Mouse (Mus musculus) c-Kit-positive CD71-positive TER-119-positive erythroid progenitor cells, embryonic 14.5 days (primary cell): ENCODE data around the gene Scg2.

Source experiments
- DNase-seq: peaks from one replicate; pipeline ENCODE4 v3.0.0-alpha.2; 2013; ENCODE audit warnings: low spot score

The Scg2 gene

DNA sequence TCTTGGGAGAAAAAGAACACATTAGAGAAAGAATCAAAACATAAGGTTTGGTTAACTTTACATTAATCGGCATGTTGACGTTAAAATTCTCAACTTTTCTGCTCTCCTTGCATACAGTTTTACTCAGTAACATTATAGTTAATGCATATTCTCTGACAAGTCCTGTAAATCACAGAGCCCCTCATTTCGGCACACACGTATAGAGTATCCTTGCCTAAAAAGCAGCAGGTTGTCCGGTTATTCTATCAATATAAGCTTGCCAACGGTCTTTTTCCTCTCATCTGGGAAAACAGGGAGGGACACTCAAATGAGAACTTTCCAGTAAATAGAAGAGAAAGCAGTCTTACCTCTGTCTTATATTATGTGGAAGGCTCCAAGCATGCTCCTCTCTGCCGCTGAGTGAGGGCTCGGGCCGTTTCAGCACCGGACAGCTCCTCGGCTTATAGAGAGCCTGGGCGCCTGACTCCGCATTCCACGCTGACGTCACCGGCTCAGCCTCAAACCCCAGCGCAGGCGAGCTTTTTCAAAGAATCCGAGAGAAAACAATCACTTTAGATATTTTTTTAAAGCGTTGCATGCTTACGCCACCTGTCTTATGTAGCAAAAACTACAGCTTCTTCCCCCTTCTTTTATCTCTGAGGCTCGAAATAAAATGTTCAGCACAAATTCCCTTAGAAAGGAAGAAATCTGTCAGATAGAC, at the start of gene Scg2:
Gene Scg2, minus strand, starts transcription at position 512 of the 700 bp plus-strand sequence.
- DNase-seq = peak; percentile 8

DNA sequence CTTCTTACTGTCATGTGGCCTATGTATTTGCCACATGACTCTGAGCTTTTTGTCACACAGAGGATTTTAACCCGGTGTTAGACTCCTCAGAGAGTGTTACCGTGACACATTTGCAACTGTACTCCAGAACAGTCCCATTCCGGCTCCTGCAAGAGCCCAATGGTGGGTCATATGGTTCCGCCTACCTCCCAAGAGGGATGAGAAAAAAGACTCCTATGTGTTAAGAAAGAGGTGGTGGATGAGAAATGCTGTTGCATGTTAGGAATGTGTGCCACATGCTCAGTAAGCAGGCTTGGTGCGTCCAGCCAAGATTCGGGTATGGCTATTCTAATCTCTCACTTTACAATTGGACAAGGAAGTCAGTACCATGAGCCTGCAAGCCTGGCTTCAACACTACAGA, 45.6 kb upstream of the Scg2 start:
- DNase-seq = no peak

DNA sequence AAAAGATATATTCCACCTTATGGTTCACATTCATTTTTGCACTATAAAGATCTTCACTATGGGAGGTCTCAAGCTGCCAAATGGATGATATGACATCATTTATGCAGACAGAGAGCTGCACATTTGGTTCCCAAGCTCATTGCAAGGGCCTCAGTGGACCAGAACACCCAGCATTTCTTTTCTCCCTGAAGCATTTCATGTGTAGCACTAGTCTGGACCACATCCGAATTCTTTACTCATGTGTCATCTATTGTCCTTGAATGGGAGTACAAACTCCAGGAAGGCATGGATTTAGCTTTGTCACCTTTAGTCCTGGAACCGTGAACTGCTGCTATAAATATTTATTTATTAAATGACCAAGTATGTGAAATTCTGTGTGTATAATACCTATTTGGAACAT, 30.9 kb upstream of the Scg2 start:
- DNase-seq = no peak

DNA sequence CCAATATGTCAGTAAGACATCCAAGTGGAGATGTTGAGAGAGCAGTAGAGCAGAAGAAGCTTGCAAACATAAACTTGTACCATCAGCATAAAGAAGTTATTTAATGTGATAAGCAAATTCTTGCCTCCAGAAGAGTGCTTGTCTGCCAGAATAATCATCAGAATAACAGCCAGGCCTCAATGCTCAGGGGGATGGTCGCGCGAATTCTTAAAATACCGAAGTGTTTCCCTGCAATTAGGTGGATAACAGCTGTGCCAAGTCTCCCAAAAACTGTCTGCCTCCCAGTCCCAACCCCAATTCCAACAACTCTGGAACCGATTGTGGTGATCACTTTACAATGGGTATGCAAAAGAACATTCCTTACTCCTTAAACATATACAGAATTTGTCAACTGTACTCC, 30.0 kb upstream of the Scg2 start:
- DNase-seq = no peak

DNA sequence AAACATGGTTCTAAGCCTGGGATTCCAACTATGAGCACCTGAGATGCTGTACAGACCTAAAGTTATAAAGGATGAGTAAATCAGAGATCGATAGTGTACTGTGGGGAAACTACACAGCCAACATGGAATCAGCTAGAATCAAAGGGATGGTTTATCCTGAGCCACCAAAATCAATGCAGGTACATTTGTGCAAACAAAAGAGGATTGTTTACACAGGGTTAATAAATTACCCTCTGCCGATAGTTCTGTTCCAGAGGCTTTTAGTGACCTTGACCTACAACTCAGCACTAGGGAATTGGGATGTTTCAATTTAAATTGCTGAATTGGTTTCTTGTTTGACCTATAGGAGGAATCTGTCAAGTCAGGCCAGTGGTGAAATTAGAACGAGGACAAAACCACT, 26.7 kb upstream of the Scg2 start:
- no peak for DNase-seq

DNA sequence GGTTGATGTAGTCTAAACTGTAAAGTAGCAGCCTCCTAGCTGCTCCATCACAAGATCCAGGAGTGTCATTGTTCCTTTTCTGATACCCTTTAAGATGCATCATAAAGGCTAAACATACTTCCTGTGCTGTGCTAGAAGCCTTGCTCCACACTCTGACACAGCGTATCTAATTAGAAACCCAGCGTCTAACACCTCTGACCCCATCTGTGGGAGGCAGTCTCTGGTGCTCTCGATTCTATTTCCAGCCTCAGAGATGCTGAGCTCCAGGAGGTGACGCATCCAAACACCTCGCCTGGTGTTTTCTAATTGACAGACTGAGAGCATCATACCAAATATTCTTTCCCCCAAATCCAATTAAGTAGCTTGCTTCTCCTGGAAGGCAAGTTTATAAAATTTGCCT, 18.6 kb upstream of the Scg2 start:
- no peak for DNase-seq

DNA sequence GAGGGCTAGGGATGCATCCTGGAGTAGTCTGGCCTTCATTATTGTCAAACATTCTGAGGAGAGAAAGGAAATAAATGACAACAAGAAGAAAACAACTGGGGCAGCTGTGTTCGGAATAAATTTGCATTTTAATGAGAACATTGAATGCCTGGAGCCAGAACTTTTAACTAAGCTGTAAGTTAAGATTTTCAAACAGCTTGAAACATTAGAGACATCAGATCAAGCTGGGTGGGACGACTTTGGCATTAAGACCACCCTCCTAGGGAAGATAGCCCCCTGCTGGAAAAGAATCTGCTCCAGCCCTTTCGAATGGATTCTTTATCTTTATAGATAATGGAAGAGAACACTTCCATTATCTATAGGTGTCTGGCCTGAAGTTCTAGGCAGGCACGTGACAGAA, 14.2 kb upstream of the Scg2 start:
- no peak for DNase-seq

DNA sequence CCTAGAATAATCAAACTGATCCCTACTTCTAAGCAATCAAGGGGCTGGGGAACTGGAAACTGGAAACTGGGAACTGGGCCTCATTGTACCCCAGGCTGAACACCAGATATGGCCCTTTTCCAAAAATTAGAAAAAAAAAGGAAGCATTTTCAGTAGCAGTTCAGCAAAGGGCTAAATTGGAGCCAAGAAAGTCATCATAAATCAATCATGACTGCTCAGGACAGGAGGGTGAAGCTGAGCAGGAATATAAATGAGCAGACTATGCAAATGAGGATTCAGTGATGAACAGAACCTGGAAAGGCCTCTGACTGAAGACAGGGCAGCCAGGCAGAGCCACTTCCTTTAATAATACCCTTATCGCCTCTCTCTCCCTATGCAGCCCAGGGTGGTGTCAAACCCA, 12.4 kb upstream of the Scg2 start:
- DNase-seq = no peak

DNA sequence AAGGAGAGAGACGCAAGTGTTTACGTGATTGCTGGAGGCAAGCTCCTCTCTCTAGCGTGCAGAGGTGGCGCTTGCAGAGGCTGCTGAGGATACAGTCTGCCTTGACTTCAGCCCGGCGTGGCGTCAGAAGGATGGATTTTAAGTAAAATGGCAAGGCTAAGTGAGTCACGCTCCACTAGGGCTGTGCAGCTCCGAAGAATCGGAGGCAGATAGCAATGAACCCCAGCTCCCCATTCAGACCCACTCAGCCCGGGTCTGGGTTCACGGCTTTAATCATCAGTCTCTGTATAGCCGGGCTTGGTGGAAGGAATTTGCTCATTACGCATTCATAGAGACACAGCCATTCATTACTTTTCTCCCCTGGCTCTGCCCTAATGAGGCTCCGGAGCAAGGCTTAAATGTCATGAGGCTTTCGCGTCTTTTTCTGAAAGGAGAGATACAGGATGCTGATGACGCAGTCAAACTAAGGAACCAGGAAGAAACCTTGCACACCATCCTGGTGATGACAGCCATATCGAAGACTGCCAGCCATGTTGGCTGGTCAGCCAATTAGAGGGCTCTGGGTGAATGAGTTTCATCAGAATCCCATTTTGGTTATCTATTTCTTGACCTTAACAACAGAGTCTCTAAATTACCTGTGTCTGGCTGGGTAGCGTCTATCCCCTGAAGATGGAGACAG, 10.6 kb upstream of the Scg2 start:
- no peak for DNase-seq

DNA sequence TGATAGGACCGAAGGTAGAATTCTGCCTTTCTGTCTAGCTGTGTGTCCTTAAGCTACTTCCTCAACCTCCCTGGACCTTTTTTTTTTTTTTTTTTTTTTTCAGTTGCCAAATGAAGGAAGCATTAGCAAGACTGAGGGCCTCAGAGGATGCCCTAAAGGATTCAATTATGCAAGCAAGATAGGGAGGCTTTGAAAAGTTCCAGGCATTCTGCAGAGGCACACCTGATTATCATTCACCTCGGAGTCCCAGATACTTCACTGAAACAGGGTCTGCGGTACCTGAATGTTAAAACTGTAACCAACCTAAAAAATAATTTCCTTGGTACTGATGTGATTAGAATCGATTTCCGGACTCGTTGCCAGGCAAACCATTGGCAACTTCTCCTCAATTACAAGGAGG, 10.0 kb upstream of the Scg2 start:
- DNase-seq = no peak

DNA sequence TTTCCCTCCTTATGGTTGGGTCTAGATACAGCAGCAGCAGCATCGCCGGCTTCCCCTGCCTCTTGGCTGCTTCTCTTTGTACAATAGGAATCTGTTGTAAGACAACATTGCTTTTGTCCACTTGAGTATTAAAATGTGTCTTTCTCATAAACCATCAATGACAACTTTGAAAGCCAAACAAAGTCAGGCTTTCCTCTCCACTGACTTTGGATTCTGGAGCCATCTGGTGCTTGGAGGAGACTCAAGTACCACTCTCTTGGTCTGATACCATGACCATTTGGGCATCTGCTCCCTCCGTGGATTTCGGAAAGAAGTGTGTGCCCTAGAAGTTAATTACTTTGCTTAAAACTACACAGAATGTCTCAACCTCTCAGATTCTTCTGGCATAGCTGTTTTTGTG, 5.7 kb upstream of the Scg2 start:
- no peak for DNase-seq

DNA sequence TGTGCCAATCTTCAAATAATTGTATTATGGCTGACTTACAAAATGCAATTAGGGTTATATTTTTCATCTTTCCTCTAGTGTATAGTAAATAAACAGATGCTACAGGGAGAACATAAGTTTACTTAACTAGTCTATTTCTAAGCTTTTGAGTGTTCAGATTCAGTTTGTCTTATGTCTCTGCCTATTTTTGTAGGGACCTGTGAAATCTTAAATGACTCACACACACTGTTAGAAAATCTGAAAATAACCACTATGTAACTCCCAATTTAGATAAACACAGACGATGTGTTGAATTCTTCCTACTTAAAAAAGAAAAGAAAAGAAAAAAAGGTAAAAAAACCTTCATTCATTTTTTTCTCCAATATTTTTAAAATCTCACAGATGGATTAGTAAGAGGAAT, 2.2 kb downstream of the Scg2 start:
- no peak for DNase-seq

DNA sequence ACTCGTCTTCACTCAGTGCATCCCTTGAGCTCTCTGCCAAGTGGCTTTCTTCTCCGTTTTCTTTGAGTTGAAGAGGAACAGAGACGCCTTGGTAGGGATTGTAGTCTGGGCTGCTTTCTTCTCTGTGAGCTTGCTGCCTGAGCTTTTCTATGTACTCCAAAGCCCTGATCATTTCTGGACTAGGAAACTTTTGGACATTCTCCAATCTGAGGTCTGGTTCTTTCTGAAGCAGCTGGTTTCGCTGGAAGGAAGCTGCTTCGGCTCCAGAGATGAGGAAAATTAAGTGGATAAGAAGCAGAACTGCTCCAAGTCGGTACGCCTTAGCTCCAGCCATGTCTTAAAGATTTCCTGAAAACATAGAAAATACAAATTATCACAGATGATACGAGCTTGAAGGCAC, 3.2 kb downstream of the Scg2 start:
- DNase-seq = no peak

DNA sequence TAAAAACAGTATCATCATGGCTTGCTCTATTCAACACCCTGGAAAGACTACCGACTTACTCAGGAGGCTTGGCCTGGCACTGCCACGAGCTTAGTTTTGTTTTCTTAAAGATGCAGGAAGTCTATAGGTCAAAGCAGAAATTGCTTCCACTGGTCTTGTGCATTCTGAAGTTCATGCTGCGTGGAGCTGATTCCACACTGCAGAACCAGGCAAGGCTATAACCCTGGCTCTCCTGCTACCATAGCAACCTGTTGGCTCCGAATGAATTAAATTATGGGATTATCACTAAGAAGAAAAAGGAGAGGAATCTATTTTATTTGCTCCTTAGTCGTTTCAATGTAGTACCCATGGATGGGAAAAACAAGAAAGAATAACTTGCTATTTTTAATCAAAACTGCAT, 10.9 kb downstream of the Scg2 start:
- no peak for DNase-seq

DNA sequence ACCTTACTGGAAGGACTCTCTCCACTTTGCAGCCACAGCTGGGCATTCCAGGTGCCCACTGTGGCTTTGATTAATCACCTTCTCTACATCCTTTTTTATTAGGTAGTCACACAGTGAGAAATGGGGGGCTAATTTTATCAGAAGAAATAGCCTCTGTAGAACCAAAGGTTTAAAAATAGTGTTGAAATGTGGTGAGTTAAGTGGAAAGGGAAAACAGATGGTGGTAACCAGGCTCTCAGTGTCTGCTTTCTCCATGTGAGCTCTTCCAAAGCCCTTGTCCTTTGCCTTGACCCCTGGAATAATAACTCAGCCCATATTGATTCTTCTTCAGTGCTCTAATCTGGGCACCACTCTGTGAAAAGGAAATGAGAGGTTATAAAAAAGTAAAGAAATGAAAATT, 24.4 kb downstream of the Scg2 start:
- DNase-seq = no peak

DNA sequence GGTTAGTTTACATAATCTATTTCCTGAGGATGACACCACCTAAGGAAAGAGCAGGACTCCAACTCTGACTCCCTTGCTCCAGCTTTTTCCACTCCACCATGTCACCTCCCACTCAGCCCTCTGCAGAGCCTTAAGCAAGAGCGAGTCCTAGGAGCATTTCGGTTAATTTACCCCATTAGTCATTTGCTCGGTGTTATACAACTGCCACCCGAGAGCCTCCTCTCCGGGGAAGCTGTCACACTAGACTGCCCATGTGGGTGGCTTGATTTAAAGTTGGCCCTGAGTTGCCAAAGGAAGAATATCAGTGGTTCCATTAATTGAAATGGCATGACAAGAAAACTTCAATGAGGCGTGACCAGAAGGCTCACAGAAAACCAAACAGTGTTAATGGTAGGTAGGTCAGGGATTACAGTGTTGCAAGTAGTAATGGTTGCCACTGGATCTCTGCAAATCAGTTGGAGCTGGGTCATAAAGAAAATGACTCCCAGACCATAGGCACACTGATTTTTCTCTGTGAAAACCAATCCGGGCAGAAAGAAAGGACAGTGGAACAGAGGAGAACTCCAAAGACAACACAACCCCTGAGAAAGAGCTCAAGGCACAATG, 33.5 kb downstream of the Scg2 start:
- no peak for DNase-seq

DNA sequence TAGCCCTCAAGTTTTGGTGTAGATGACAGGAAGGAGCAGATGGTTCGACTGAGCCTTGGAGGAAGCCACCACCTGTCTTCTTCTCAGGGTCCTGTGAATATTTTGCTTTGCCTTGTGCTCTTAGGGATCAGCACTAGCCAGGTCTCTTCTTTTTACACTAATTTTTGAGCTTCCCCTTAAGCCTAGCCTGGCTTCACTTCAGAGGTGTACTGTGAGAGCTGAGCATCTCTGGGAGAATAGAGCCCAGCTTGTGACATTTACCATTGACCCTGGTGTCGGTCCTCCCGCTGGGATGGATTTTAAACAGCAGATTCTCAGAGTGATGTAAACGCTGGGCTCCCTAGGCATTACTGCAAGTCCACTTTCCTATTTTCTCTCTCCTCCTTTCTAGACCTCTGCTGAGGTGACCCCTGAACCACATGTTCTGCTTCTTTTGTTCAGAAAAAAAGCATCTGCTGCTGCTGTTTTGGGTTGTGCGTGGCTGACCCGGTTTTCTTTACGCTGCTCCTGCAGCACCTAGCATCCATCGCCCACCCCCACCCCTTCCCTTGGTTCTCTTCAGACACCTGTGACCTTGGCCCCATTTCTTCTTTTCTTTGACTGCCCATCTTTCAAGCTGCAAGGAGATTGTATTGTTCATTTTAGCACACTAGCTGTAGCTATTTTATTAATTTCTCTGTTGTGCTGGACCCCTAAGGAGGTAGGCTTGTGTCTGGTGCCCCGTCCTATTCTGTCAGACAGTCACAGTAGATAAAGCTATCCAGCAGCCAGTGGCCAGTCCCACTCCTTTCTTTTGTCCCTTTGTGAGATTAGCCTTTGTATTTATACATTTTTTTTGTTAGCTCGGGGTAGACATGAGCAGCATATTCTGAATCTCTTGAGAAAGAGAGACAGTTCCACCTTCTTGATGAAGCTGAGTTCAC, 38.6 kb downstream of the Scg2 start:
- no peak for DNase-seq

DNA sequence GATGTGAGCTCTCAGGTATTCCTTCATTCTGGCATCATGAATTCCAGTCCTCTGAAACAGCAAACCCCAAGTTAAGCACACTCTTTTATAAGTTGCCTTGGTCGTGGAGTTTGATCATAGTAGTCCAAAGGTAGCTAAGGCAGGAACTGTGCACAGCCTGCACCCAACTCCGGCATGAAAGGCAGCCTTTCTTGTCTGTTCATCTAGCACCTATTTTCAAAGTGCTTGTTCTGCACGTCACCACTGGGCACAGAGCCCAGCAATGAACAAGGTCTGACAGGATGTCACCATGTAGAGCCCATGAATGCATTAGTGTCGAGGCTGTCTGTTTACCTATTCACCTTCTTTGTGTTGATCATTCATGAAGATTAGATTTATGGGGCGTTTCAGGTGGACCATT, 39.6 kb downstream of the Scg2 start:
- no peak for DNase-seq
